In genomic region chr3:109351956-109352684, GRCm38 (mm10) we compare ENCODE assay signal across 12 mouse cellular contexts. TPM values are rescaled to one million over a fixed set of nuclear protein-coding genes. Genes with fewer than 3 reads are reported as not detected.
DNase-seq lines count a peak whose midpoint lies in the region; ATAC-seq and TF ChIP-seq lines count a peak whose summit lies in the region.
"Had no signal": no experiment of that assay in that cellular context is flagged by ENCODE, and none has a peak within 500 bp of the region (broad histone marks: within the 10 kb centered on the region; RNA-seq: fewer than 3 reads in every experiment).

No protein-coding gene starts in this region.

- no peak overlapping the region for H3K4me3 ChIP-seq in heart, embryonic 16.5 days (ENCODE audit: low read length)
- H3K4me3 ChIP-seq in C2C12 (ENCODE audit: insufficient read depth, poor library complexity, severe bottlenecking): no peak overlapping the region
- no peak overlapping the region for H3K4me3 ChIP-seq in intestine, postnatal 0 days (ENCODE audit: low read depth, low read length)
- H3K4me3 ChIP-seq: left cerebral cortex, adult 2 months; neural tube, embryonic 13.5 days had no signal

- H3K9ac ChIP-seq in heart, embryonic 16.5 days (ENCODE audit: low read length): no peak overlapping the region
- H3K9ac ChIP-seq in intestine, postnatal 0 days (ENCODE audit: low read depth, low read length): no peak overlapping the region
- H3K9ac ChIP-seq: neural tube, embryonic 13.5 days had no signal

- H3ac ChIP-seq in C2C12 (ENCODE audit: control insufficient read depth, insufficient read length, low read depth): no peak overlapping the region

- no peaks in the 10 kb centered on the region for H3K79me2 ChIP-seq in C2C12 (ENCODE audit: control insufficient read depth, insufficient read depth)

- no peaks in the 10 kb centered on the region for H3K79me3 ChIP-seq in C2C12 (ENCODE audit: low read depth)

- peak overlapping the region; percentile 46 for H3K27ac ChIP-seq in heart, embryonic 16.5 days (ENCODE audit: low read length)
- no peak overlapping the region for H3K27ac ChIP-seq in intestine, postnatal 0 days (ENCODE audit: low read depth, low read length)
- H3K27ac ChIP-seq: left cerebral cortex, adult 2 months; neural tube, embryonic 13.5 days had no signal

- no peak for TF ChIP-seq CTCF in C2C12 (IDR thresholded peaks at IDR 0.05; ENCODE audit: control insufficient read depth, insufficient read depth, insufficient read length)
- no peak for TF ChIP-seq CTCF in intestine, postnatal 0 days (IDR thresholded peaks at IDR 0.05; ENCODE audit: low read depth)

- no peak for ATAC-seq in heart, embryonic 16.5 days (replicated peaks; ENCODE audit: extremely low read depth, insufficient read depth, low FRiP score)
- no peak for ATAC-seq in erythroblast, adult 5-6 weeks (replicated peaks; ENCODE audit: low FRiP score, poor library complexity, severe bottlenecking)
- ATAC-seq in intestine, postnatal 0 days: no peak

- intact Hi-C loops in heart, postnatal 14 days (cut with DNase I): no loop called here

- no peaks in the 10 kb centered on the region for H3K27me3 ChIP-seq in heart, embryonic 16.5 days (ENCODE audit: control insufficient read depth, insufficient read depth, low read length)
- no peaks in the 10 kb centered on the region for H3K27me3 ChIP-seq in C2C12 (ENCODE audit: control insufficient read depth, insufficient read depth, insufficient read length)
- H3K27me3 ChIP-seq in intestine, postnatal 0 days (replicated peaks; ENCODE audit: control insufficient read depth, insufficient read depth, low read length): no peaks in the 10 kb centered on the region
- H3K27me3 ChIP-seq: neural tube, embryonic 13.5 days had no signal

- H3K4me1 ChIP-seq in heart, embryonic 16.5 days (ENCODE audit: control insufficient read depth, insufficient read depth, low read length): peaks cover 14% of the 10 kb centered on the region
- H3K4me1 ChIP-seq in intestine, postnatal 0 days (replicated peaks; ENCODE audit: control insufficient read depth, insufficient read depth, low read length): no peaks in the 10 kb centered on the region

- no peaks in the 10 kb centered on the region for H3K36me3 ChIP-seq in heart, embryonic 16.5 days (ENCODE audit: control insufficient read depth, insufficient read depth)
- H3K36me3 ChIP-seq in C2C12 (ENCODE audit: control insufficient read depth, insufficient read depth): no peaks in the 10 kb centered on the region
- no peaks in the 10 kb centered on the region for H3K36me3 ChIP-seq in intestine, postnatal 0 days (ENCODE audit: control insufficient read depth, insufficient read depth)
- H3K36me3 ChIP-seq: neural tube, embryonic 13.5 days had no signal

- DNase-seq in heart, postnatal 14 days: no peak
- peak; percentile 34 for DNase-seq in T-cell, adult 2 months (ENCODE audit: low spot score)
- peak; percentile 38 for DNase-seq in kidney, postnatal 14 days
- no peak for DNase-seq in c-Kit-positive CD71-positive TER-119-positive erythroid progenitor cells, embryonic 14.5 days (ENCODE audit: low spot score)
- DNase-seq: cerebellum, adult 18-20 months; lung, postnatal 4 days had no signal

- H3K4me2 ChIP-seq in heart, embryonic 16.5 days (ENCODE audit: low read depth, low read length): no peak overlapping the region
- H3K4me2 ChIP-seq in intestine, postnatal 0 days (replicated peaks; ENCODE audit: low read depth): no peak overlapping the region
- H3K4me2 ChIP-seq: neural tube, embryonic 13.5 days had no signal

- H3K9me3 ChIP-seq in heart, embryonic 16.5 days (replicated peaks; ENCODE audit: control insufficient read depth, low read length): no peaks in the 10 kb centered on the region
- H3K9me3 ChIP-seq in intestine, postnatal 0 days (ENCODE audit: control insufficient read depth): no peaks in the 10 kb centered on the region
- H3K9me3 ChIP-seq: neural tube, embryonic 13.5 days had no signal

- WGBS in heart, embryonic 16.5 days: 67% methylated on average over 4 of the region's 4 CpGs
- 88% methylated on average over 4 of the region's 4 CpGs for WGBS in intestine, postnatal 0 days

TF ChIP-seq in C2C12, 6 proteins besides CTCF, POLR2A, EP300 and RAD21:
- no peak for TF ChIP-seq CEBPB (IDR thresholded peaks at IDR 0.05; ENCODE audit: low read depth)
- no peak for TF ChIP-seq USF1 (IDR thresholded peaks at IDR 0.05; ENCODE audit: low read depth)
- TF ChIP-seq MYOD1 (IDR thresholded peaks at IDR 0.05; ENCODE audit: control insufficient read depth, insufficient read length, low read depth): peak; percentile 30

RNA-seq across cellular contexts. Expression of gene Vav3, which starts 11.7 kb away (rescaled TPM):
- polyA plus RNA-seq in heart, embryonic 16.5 days (2015; fragmentation: Nextera tagmentation; extraction: Ambion mirVana): 7.5 and 8.0 TPM in 2 replicates
- 1 to 10 TPM; 9.2 to 9.4 TPM for total RNA-seq in heart, postnatal 14 days (2021)
- polyA plus RNA-seq in C2C12 (2012; fragmentation: generic; extraction: Trizol): 2.2 TPM
- total RNA-seq in erythroblast, adult 5-6 weeks (2015; ENCODE audit: low replicate concordance): 6.5 and 25.7 TPM in 2 replicates
- 13.2 and 15.5 TPM in 2 replicates for total RNA-seq in erythroblast, adult 5-6 weeks (2017; ENCODE audit: low replicate concordance)
- 8.1 and 10.4 TPM in 2 replicates for polyA plus RNA-seq in intestine, postnatal 0 days (2015; fragmentation: Nextera tagmentation; extraction: Ambion mirVana)

Comparison
In these comparisons a context has a peak if more than half of its experiments do, and no peak if none do; other contexts are left out.
1. DNase-seq: peak in T-cell, adult 2 months (single experiment) and kidney, postnatal 14 days (single experiment); none in heart, postnatal 14 days (0 of 2) and c-Kit-positive CD71-positive TER-119-positive erythroid progenitor cells, embryonic 14.5 days (single experiment).